ENCODE assay signal across 8 mouse cellular contexts in genomic region chr1:58770111-58770720, GRCm38 (mm10). TPM values are rescaled to one million over a fixed set of nuclear protein-coding genes. Genes with fewer than 3 reads are reported as not detected.
DNase-seq lines count a peak whose midpoint lies in the region; ATAC-seq lines count a peak whose summit lies in the region.

No protein-coding gene starts in this region.

- H3K36me3 ChIP-seq in forebrain, embryonic 13.5 days (ENCODE audit: poor library complexity, severe bottlenecking): no peaks in the 10 kb centered on the region
- no peaks in the 10 kb centered on the region for H3K36me3 ChIP-seq in forebrain, embryonic 12.5 days (replicated peaks)

- no peaks in the 10 kb centered on the region for H3K27me3 ChIP-seq in forebrain, embryonic 13.5 days
- no peaks in the 10 kb centered on the region for H3K27me3 ChIP-seq in forebrain, embryonic 12.5 days

- DNase-seq in urinary bladder, postnatal 14 days (ENCODE audit: low spot score): peak; percentile 54
- DNase-seq in urinary bladder, adult 18-20 months (ENCODE audit: low spot score in 2 of 2): no peak
- peak; percentile 57 for DNase-seq in embryo, embryonic 9.5 days (ENCODE audit: extremely low spot score)
- peak; percentile 70 for DNase-seq in kidney, postnatal 10 days
- peak; percentile 69 for DNase-seq in lung, postnatal 25 days (ENCODE audit: low spot score)
- DNase-seq in thymus, postnatal 0 days (ENCODE audit: low spot score): peak; percentile 70

- H3K27ac ChIP-seq in forebrain, embryonic 13.5 days: no peak overlapping the region
- H3K27ac ChIP-seq in forebrain, embryonic 12.5 days: no peak overlapping the region

- 28% methylated on average over 7 of the region's 7 CpGs for WGBS in forebrain, embryonic 13.5 days
- 29% methylated on average over 7 of the region's 7 CpGs for WGBS in forebrain, embryonic 12.5 days

- H3K9me3 ChIP-seq in forebrain, embryonic 13.5 days (replicated peaks): no peaks in the 10 kb centered on the region
- H3K9me3 ChIP-seq in forebrain, embryonic 12.5 days: no peaks in the 10 kb centered on the region

- H3K4me3 ChIP-seq in forebrain, embryonic 13.5 days: no peak overlapping the region
- H3K4me3 ChIP-seq in forebrain, embryonic 12.5 days (replicated peaks): no peak overlapping the region

- ATAC-seq in forebrain, embryonic 13.5 days: 0 out of 2 replicates have a peak, but pooled peaks have one; percentile 30
- no peak for ATAC-seq in forebrain, embryonic 12.5 days (ENCODE audit: low FRiP score)

- H3K4me1 ChIP-seq in forebrain, embryonic 13.5 days: no peaks in the 10 kb centered on the region
- no peaks in the 10 kb centered on the region for H3K4me1 ChIP-seq in forebrain, embryonic 12.5 days

- no peak overlapping the region for H3K9ac ChIP-seq in forebrain, embryonic 13.5 days
- no peak overlapping the region for H3K9ac ChIP-seq in forebrain, embryonic 12.5 days

- H3K4me2 ChIP-seq in forebrain, embryonic 13.5 days: no peak overlapping the region
- no peak overlapping the region for H3K4me2 ChIP-seq in forebrain, embryonic 12.5 days

RNA-seq across cellular contexts. Expression of gene Casp8, which starts 25.0 kb away (rescaled TPM):
- 6.3 and 7.2 TPM in 2 replicates for polyA plus RNA-seq in forebrain, embryonic 13.5 days (2015; fragmentation: Nextera tagmentation; extraction: Ambion mirVana)
- polyA plus RNA-seq in forebrain, embryonic 12.5 days (2016; fragmentation: Nextera tagmentation; extraction: Ambion mirVana): 10.1 and 11.1 TPM in 2 replicates
- polyA plus RNA-seq in thymus, postnatal 0 days (2015; fragmentation: Nextera tagmentation; extraction: Ambion mirVana): 56.4 and 67.7 TPM in 2 replicates

RNA-seq across cellular contexts. Expression of gene Cflar, which starts 58.9 kb away (rescaled TPM):
- polyA plus RNA-seq in forebrain, embryonic 13.5 days (2015; fragmentation: Nextera tagmentation; extraction: Ambion mirVana): 17.1 and 22.8 TPM in 2 replicates
- 23.8 and 24.8 TPM in 2 replicates for polyA plus RNA-seq in forebrain, embryonic 12.5 days (2016; fragmentation: Nextera tagmentation; extraction: Ambion mirVana)
- 99.4 and 118 TPM in 2 replicates for polyA plus RNA-seq in thymus, postnatal 0 days (2015; fragmentation: Nextera tagmentation; extraction: Ambion mirVana)

Comparison
In these comparisons a context has a peak if more than half of its experiments do, and no peak if none do; other contexts are left out.
1. DNase-seq: peak in urinary bladder, postnatal 14 days (single experiment), embryo, embryonic 9.5 days (single experiment), kidney, postnatal 10 days (single experiment), lung, postnatal 25 days (single experiment) and thymus, postnatal 0 days (single experiment); none in urinary bladder, adult 18-20 months (0 of 2).